Mouse (Mus musculus): ENCODE data around the gene Cldnd2.

Cldnd2 gene

DNA sequence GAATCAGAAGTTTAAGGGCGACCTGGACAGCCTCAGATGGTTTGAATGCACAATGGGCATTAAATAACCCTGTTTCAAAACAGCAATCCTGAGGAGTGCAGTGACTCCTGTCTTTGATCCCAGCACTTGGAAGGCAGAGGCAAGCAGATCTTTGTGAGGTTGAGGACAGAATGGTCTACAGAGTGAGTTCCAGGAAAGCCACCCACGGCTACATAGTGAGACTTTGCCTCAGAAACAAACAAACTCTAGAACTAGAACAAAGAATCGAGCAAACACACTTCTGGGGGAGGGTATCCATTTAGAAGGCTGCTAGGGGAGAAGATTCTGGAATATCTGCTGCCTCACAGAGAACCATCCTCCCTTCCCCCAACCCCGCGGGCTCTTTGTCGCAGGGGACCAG lies at the start of gene Cldnd2:
Gene Cldnd2 (plus strand): TSS at position 301 of the 400 bp plus-strand sequence.
- DNase-seq: no peak

DNA sequence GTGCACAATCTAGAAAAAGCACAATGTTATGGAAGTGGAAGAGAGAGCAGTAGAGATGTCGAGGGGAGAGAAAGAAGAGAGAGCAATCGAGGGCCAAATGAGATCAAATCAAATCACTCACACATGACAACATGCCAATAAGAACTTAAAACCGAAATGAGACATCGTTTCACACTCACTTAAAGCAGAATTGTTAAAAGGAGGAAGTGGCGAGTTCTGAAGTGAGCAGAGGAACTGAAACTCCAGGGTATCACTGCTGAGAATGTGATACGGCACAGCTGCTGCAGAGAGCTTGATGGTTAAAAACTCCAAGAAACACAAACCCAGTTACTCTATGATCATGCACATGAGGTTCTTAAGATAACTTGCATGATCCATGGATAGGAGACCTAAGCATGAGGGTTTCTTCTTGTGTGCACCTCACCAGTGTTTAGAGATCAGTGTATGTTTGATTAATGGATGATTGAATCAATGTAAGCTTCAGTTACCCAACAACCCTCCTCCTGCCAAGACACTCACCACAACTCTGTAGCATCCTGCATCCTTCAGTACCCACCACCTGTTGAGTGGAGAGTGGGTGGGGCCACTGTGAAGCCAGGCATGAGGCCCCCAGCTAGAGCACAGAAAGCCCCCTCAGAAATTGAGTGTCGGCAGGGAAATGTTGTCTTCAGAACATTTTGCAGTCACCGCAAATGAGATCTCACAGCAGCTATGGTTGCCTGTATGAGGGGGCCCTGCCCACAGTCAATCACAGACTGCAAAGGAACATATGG lies 48.0 kb upstream of the Cldnd2 start:
- DNase-seq: no peak

DNA sequence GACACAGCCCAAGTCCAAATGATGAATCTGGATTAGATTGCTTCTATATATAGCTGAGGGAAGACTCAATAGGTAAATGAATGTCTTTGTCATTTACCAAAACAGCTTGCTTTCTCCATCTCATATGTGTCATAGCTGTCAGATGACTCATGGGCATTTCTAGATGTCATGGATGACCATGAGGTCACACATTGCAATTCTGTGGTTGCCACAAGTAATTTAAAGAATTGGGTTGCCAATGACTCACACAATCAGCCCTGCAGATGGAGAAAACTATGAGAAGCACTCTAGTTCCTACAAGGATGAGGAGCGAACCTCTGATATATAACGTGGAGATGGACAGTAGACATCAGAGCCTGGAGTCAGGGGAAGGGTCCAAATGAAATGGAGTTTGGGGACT lies 41.1 kb upstream of the Cldnd2 start:
- DNase-seq: no peak

DNA sequence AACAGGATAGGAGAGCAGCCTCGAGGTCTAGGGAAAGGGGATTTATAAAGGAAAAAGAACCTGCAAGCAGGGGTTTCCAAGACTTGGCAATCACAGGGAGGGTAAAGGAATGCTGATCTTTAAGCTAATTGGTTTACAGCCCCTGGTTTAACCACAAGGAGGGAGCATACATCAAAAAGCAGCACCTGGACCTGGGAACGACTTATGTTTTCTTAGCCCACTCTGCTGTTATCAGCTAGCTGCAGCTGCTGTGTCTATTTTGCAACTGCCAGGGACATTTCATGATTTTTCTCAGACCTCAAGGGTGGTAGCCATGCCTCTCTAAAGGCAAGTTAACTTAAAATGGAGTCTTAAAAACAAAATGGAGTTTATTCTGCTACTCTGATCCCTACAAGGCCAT lies 37.9 kb upstream of the Cldnd2 start:
- no peak for DNase-seq

DNA sequence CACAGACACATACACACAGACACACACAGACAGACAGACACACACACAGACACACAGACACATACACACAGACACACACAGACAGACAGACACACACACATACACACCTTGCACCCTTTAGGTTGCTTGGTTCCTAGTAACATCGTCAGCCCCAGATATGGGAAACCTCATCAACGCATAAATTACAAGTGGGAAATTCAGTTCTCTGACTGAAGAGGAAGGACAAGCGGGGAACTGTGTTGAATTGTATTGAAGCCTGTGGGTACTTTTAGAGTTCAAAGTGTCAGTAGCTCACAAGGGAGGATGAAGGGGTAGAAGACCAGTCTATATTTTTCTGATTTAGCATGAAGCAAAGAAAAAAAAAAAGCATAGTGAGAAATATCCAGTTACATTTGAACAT lies 33.0 kb upstream of the Cldnd2 start:
- no peak for DNase-seq

DNA sequence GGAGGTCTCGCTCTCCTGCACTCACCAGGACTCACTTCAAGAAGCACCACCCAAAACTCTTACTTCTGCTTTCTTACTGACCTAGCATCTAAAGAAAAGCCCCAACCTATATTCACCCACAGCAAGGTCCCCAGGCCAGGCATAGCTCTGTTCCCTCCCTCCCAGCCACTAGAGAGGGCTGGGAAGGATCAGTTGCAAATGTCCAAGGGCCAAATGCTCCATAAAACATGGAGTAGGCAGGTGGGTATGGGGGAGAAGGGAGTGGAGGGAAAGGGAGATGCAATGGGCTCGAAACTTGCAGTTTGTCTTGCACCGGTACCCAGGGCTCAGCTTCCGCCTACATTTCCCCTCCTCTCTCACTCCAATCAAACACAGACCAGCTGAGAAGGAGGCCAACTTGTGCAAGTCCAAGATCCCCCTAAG lies 32.4 kb upstream of the Cldnd2 start, which contains the start of gene Siglecg:
Gene Siglecg (plus strand): TSS at position 74 of the 423 bp plus-strand sequence.
- DNase-seq: no peak

DNA sequence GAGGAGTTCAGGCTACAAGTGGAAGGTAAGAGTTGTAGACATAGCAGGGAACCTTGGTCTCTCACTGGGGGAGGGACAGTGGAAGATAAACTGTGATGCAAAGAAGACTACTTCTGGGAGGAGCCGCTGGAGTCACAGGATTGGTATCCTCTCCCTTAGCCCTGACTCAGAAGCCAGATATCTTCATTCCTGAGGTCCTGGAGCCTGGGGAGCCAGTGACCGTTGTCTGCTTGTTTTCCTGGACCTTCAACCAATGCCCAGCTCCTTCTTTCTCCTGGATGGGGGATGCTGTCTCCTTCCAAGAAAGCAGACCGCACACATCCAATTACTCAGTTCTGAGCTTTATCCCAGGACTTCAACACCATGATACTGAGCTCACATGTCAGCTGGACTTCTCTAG lies 31.5 kb upstream of the Cldnd2 start:
- DNase-seq: no peak

DNA sequence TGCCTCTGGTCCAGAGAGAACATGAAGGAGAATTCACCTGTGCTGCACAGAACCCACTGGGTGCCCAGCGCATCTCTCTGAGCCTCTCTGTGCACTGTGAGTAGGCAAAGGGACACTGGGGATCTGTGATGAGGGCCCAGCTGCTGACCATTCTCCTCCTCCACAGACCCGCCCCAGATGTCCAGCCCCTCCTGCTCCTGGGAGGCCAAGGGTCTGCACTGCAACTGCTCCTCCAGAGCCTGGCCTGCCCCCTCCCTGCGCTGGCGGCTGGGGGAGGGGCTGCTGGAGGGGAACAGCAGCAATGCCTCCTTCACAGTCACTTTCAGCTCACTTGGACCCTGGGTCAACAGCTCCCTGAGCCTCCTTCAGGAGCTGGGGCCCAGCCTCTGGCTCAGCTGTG lies 28.9 kb upstream of the Cldnd2 start:
- DNase-seq: peak in 1 of 2 experiments; percentile 9

DNA sequence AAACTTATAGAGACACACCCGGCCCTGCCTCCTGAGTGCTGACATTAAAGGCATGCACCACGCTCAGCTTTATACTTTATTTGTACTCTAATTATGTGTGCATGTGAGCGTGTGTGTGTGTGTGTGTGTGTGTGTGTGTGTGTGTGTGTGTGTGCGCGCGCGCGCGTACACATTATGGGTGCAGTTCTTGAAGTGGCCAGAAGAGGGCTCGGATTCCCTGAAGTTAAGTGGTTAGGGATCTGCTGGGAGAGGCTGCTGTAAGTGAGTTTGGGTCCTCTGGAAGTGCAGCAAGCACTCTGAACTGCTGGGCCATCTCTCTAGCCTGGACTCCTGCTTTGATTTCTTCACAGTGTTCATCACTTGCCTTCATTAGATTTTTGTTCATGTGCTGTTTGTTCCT lies 23.3 kb upstream of the Cldnd2 start:
- no peak for DNase-seq

DNA sequence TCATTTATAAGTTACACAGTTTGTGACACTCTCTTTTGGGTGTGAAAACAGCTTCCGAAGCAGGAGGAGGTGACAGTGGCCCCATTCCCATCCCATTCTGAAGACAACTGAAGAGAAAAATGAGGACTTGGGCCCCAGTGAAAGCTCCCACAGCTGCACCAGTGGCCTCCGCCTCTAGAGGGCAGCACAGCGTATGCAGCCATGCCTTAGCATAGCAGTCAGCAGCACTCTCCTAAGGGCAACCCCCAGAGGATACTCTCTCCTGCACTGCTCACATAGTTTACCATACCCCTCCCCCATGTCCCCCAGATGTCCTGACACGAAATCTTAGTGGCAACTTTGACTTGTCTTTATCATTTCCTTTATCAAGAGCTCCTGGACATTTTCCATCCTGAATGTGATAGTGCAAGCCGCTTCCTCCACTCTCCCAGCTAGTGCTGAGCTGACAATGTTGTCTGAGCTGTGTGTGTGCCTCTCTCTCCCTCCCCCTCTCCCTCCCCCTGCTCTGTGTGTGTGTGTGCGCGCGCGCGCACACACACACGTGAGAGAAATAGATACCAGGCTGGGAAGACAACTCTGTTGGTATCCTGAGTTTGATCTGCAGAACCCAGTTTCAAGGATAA lies 17.5 kb upstream of the Cldnd2 start:
- DNase-seq: peak; percentile 93 to 94

DNA sequence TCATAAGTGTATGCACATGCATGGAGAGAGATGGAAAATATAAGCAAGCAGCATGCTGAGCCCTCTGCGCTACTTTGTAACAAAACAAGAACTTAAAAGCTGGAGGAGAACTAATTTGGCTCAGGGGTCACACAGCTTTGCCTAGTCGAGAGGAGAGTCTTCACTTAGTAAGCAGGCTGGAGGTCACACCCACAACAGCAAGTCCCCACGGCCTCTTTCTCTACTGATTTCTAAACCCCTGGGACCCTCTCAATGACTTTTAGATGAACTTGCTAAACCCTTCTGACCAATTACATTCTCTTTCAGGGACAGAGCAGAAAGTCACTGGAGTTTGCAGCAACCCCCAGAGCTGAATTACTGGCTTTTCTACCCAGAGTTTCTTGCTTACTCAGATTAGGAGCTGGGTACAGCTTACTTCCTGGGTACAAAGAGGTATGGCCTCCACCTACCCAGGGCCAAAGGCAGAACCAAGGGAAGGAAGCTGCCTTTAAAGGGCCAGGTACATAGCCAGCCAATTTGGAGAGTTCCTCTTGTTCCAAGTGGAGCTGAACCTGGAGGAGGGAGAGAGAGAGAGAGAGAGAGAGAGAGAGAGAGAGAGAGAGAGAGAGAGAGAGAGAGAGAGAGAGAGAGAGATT lies 16.5 kb upstream of the Cldnd2 start:
- no peak for DNase-seq

DNA sequence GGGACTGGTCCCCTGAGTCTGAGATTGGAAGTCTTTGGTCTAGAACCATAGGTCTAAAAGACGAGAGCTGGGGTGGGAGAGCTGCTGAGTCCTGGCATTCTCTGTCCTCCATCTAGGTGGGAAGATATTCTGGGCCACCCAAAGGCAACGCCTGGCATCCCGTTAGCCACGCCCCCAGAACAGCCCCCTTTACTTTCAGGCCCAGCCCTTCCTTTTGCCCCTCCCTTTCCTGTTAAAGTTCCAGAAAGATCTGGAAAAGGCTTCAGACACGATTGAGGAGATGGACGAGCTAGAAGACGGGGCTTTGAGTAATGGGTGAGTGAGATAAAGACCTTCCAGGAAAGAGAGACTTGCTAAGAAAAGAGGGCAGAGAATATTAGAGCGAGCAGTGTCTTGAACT lies 13.2 kb upstream of the Cldnd2 start, which contains the start of gene Lim2:
Gene Lim2 (plus strand): TSS at position 265 of the 400 bp plus-strand sequence.
- no peak for DNase-seq

DNA sequence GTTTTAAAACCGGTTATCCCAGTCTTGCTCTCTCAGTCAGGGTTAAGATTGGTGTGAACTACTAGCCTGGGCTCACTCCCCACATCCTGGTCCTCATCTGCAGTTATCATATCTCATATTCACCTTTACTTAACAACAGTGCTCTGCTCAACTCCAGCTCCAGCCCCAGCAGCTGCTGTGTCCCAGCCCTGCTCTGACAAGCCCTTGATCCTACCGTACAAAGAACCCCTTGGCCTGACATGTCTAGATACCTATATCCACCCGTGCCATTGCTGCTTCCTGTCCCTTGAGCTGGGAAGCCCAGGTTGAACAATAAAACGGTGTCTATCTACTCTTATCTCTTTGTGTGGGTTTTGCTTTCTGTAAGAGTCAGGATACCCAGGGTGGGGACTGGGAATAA lies 11.1 kb upstream of the Cldnd2 start:
- DNase-seq: no peak

DNA sequence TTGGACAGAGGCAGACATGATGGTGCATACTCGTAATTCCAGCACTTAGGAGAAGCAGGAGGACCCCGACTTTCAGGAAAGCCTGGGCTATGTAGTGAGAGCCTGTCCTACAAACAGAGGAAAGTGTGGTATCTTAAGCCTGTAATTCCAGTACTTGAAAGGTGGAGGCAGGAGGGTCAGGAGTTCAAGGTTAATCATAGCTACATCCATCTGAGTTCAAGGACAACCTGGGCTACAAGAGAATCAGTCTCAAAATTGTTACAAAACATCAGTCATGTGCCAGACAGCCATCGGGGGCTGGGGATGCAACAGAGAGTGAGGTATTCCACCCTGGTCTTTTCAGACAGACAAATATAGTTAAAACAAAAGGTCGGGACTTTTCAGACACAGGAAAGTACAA lies 7.7 kb upstream of the Cldnd2 start:
- DNase-seq: no peak

DNA sequence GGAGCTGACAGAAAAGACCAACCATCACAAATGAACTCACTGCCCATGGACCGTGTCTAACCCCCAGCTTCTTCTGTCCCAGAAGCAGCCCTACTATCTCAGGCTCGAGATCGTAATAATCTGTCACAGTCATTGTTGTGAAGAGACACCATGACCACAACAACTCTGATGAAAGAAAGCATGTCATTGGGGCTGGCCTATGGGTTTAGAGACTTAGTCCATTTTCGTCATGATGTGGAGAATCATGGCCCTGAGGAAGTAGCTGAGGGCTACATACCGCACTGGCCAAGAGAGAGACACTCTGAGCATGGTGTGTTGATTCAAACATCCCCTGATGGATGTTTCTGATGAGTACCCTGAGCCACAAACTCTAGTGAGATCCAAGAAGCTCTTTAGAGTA lies 5.9 kb upstream of the Cldnd2 start:
- DNase-seq: no peak

DNA sequence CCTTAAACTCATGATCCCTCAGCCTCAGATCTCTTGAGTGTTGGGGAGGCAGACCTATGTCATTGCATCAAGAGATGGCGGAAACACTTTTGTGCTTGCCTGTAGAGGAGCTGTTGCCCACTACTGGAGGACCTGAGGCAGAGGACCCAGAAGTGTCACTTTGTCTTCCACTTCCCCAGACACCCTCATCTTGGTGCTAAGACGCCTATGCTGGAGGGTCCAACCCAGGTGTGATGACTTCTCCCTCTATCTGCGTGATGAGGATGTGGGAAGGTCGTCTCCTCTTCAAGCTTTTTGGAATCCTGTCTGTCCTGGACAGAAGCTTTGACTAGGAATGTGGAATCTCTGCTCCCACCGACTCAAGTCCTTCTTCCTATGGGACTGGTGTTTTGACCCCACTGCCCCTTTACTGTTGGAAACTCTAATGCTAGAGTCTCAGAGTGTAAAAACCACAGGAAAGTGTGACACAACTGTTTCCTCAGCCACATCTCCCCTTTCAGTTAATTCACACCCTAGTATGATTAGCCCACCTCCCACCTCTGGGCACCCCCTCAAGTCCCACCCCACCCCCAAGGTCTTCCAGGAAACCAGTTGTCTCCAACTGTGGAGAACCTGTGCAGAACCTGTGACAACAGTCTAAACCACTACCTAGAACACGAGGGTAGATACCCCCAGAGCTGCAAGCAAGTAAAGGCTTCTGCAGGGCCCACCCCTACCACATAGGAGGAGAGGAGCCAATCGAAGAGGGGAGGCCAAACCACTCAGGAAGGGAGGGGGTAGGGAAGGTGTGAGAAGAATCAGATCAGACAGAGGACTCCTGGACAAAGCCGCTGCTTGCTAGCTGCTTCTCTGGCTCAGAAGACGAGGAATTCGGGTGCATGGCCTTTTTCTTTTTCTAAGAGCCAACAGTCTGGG lies 4.0 kb upstream of the Cldnd2 start, which contains the start of gene Nkg7:
Gene Nkg7 (plus strand): TSS at position 733 of the 915 bp plus-strand sequence.
- no peak for DNase-seq

DNA sequence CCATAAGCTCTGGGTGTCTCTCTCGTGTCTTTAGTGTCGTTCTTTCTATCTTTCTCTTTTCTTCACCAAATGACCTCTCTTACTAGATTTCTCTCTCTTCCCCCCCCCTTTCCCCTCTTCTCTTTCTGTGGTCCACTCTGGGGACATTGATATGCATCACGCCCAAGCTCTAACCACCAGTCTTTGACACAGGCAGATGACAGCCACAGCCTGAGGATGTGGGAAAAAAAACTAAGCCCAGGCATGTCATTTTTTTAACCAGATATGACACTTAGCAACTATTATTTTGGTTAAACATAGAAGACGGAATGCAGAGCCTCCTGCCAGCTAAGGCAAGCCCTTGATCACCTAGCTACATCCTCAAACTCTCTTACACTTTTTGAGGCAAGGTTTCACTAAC lies 2.0 kb upstream of the Cldnd2 start:
- DNase-seq: no peak

DNA sequence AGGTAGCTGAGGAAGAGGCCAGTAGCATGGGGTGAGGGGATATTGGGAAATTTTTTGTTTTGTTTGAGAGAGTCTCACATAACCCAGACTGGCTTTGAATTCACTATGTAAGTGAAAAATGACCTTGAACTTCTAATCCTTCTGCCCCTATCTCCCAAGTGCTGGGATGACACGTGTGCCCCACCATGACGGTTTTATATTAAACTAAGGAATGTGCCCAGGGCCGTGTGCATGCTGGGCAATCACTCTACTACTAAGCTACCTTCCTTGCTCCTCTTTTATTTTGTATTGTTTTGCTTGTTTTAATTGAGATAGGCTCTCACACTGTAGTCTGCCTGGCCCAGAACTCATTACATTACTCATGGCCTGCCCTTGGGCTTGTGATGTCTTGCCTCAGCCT lies 489 bp downstream of the Cldnd2 start:
- DNase-seq: no peak

DNA sequence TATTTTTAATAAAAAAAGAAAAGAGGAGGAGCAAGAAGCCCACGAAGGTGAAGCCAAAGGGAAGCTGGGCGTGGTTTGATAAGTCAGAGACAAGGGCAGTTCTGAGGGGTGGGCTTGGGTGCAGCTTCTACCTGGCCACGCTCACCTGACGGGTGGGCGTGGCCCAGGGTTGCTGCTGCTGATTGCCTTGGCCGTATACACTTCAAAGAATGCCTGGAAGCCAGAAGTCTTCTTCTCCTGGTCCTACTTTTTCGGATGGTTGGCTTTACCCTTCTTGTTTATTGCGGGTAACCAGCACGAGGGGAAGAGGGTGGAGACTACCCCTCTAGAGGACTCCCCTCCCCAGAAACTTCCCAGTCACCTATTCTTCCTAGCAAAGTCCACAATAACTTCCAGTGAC lies 2.1 kb downstream of the Cldnd2 start:
- peak in 1 of 2 experiments; percentile 46 for DNase-seq

DNA sequence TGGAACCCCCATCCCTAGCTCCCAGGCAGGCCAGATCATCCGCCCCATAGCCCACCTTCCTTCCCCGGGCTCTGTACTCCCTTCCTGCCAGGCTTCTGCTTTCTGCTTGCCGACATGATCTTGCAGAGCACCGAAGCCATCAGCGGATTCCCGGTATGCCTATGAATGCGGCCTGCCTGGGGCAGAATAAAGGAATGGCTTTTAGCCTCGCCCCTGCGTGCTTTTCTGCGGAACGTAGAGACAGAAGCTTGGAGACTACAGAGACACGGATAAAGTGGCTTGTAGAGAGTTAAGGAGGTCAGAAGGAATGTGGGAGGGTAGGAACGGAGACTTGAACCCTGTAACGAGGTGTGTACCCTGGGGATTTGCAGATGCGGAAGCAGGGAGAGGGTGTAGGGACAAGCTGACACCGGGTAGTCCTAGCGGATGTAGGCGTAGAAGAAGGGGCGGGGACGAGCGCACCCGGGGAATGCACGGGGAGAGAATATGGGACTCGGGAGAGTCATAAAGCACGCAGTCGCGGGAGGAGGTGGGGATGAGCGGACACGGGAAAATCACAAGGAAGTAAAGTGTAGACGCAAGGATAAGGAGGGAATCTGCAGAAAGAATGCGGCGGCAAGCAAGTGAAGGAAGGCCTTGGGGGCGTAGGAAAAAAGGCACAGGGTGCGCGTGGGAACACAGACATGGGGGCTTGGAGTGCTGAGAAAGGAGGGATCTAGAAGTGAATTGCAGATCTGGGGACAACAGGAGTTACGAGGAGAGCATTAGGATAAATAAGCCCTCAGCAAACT lies 2.7 kb downstream of the Cldnd2 start:
- peak; percentile 84 to 92 for DNase-seq

DNA sequence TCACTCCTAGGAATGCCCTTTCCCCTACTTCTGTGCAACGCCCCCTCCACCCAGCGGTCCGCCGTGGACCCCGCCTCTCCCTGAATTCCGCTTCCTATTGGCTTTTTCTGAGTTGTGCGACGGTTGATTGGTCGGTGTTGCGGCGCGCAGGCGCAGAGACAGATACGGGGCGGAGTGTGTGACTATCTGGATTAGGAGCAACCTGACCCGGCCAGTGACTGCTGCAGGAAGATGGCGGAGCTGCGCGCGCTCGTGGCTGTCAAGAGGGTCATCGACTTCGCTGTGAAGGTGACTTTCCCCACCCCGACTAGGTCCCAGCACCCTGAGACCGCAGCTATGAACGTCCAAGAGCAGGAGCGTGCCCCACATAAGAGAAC lies 3.3 kb downstream of the Cldnd2 start, which contains the start of the genes Etfb and Gm45233:
Gene Etfb (plus strand): TSS at position 167 of the 377 bp plus-strand sequence.
Gene Gm45233 (plus strand): TSS at position 212 of the 377 bp plus-strand sequence.
- DNase-seq: peak; percentile 94 to 97

DNA sequence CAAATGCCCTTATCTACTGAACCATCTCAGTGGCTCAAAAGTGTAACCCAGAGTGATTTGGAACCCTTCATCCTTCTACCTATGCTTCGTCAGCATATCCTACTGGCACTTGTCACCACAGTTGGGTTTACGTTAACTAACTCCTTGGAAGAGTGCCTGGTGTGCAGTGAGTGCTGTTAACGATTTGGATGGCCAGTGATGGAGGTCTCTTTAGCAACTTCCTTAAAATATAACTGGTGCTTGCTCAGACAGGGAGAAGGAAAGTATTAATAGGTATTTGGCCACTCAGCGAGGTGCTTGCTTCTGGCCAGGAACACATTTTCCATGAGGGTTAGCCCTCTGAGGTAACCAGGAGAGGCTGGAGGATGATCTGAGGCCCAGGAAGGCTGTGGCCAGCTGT lies 7.2 kb downstream of the Cldnd2 start:
- DNase-seq: no peak
